Mouse (Mus musculus): ENCODE results near the gene Hsf2bp.

- TF ChIP-seq CTCF (IDR thresholded peaks at IDR 0.05; ENCODE audit: control insufficient read depth, insufficient read depth, low read length): peak; percentile 45; the same call in 1 of the 2 replicates
- TF ChIP-seq POLR2A (IDR thresholded peaks at IDR 0.05; ENCODE audit: borderline replicate concordance, control insufficient read depth, low read depth, low read length): no peak
Observed at GRCm38 (mm10) chr17:31937141-31937554, 99.0 kb downstream of the Hsf2bp start.

Data from bone marrow, adult 2 months (tissue).